Mouse (Mus musculus) ZHBTc4 (cell line): ENCODE results near the gene Slc27a4.
A peak's percentile ranks its signal among the peaks of the same experiment; 100 is the strongest.

Experiments used
- DNase-seq: peaks from one replicate; pipeline ENCODE4 v3.0.0-alpha.2; 2011; ENCODE audit warnings: low read depth, low spot score

The Slc27a4 gene

GRCm38 (mm10) chr2:29820025-29820817 is 17.8 kb downstream of the Slc27a4 start, which contains the start of gene Urm1:
Urm1 (plus strand) TSS chr2:29820075.
- peak; percentile 99 for DNase-seq

GRCm38 (mm10) chr2:29826318-29826925 is 24.0 kb downstream of the Slc27a4 start:
- no peak for DNase-seq

- peak; percentile 99 for DNase-seq
Observed at GRCm38 (mm10) chr2:29826926-29827708, 24.7 kb downstream of the Slc27a4 start.

- no peak for DNase-seq
Observed at GRCm38 (mm10) chr2:29827709-29828024, 25.2 kb downstream of the Slc27a4 start.

- no peak for DNase-seq
Observed at GRCm38 (mm10) chr2:29831106-29831505, 28.7 kb downstream of the Slc27a4 start.

- DNase-seq: no peak
Observed at GRCm38 (mm10) chr2:29833796-29834195, 31.4 kb downstream of the Slc27a4 start.

GRCm38 (mm10) chr2:29835391-29835899 is 33.0 kb downstream of the Slc27a4 start:
- peak; percentile 95 for DNase-seq

- no peak for DNase-seq
Observed at GRCm38 (mm10) chr2:29839460-29839859, 37.0 kb downstream of the Slc27a4 start.

GRCm38 (mm10) chr2:29843231-29844105 is 41.0 kb downstream of the Slc27a4 start:
- DNase-seq: peak; percentile 58

- DNase-seq: no peak
Observed at GRCm38 (mm10) chr2:29844115-29844514, 41.7 kb downstream of the Slc27a4 start.

GRCm38 (mm10) chr2:29844661-29845060 is 42.2 kb downstream of the Slc27a4 start:
- no peak for DNase-seq

GRCm38 (mm10) chr2:29845636-29846035 is 43.2 kb downstream of the Slc27a4 start:
- no peak for DNase-seq

GRCm38 (mm10) chr2:29846061-29846853 is 43.8 kb downstream of the Slc27a4 start:
- DNase-seq: peak; percentile 53

- no peak for DNase-seq
Observed at GRCm38 (mm10) chr2:29846911-29847310, 44.5 kb downstream of the Slc27a4 start.

- DNase-seq: no peak
Observed at GRCm38 (mm10) chr2:29849041-29849440, 46.6 kb downstream of the Slc27a4 start.

GRCm38 (mm10) chr2:29849841-29850480 is 47.5 kb downstream of the Slc27a4 start:
- no peak for DNase-seq

- no peak for DNase-seq
Observed at GRCm38 (mm10) chr2:29852957-29853485, 50.6 kb downstream of the Slc27a4 start.

GRCm38 (mm10) chr2:29853736-29854135 is 51.3 kb downstream of the Slc27a4 start:
- DNase-seq: no peak

GRCm38 (mm10) chr2:29855585-29856210 is 53.3 kb downstream of the Slc27a4 start:
- DNase-seq: no peak
